Mouse (Mus musculus) midbrain, embryonic 15.5 days (tissue): ENCODE data around the gene Psmb6. TPM values are rescaled to one million over a fixed set of nuclear protein-coding genes. Genes with fewer than 3 reads are reported as not detected.

Experiments
- ATAC-seq: fragments of 200-750 bp; cut with Nextera tagmentation; replicated peaks from 2 replicates; pipeline ENCODE4 v1.8.0; 2017; ENCODE audit warnings: moderate TSS enrichment
- H3K27ac ChIP-seq: fragments of 300-500 bp; sonication (generic); 2 replicates; pipeline ENCODE4 v1.5.1; 2015; ENCODE audit warnings: mild to moderate bottlenecking, inconsistent platforms
- H3K27me3 ChIP-seq: fragments of 300-500 bp; sonication (generic); replicated peaks from 2 replicates; pipeline ENCODE4 v1.6.1; 2015; ENCODE audit warnings: inconsistent platforms
- H3K36me3 ChIP-seq: fragments of 300-500 bp; sonication (generic); replicated peaks from 2 replicates; pipeline ENCODE4 v1.6.1; 2015; ENCODE audit warnings: inconsistent platforms
- H3K4me1 ChIP-seq: fragments of 300-500 bp; sonication (generic); 2 replicates; pipeline ENCODE4 v1.6.1; 2015; ENCODE audit warnings: inconsistent platforms
- H3K4me2 ChIP-seq: fragments of 300-500 bp; sonication (generic); 2 replicates; pipeline ENCODE4 v1.6.1; 2015; ENCODE audit warnings: inconsistent platforms, mild to moderate bottlenecking, moderate library complexity
- H3K4me3 ChIP-seq: fragments of 300-500 bp; sonication (generic); 2 replicates; pipeline ENCODE4 v1.5.1; 2015; ENCODE audit warnings: mild to moderate bottlenecking, inconsistent platforms
- H3K9ac ChIP-seq: fragments of 300-500 bp; sonication (generic); 2 replicates; pipeline ENCODE4 v1.6.1; 2015; ENCODE audit warnings: mild to moderate bottlenecking, inconsistent platforms
- H3K9me3 ChIP-seq: fragments of 300-500 bp; sonication (generic); 2 replicates; pipeline ENCODE4 v1.6.1; 2016; ENCODE audit warnings: inconsistent platforms
- WGBS: fragments of 180-500 bp; shearing (Covaris S2); methylation state at CpG from one replicate; pipeline ENCODE4 v1.1.7; 2015; ENCODE audit warnings: mixed read lengths; 5-methylcytosine and 5-hydroxymethylcytosine counted together
- polyA plus RNA-seq: library from polyadenylated mRNA; unstranded; fragments of >200 nt; fragmentation: Nextera tagmentation; extraction: Ambion mirVana; gene quantifications from 2 replicates; pipeline ENCODE4 v1.2.1, GENCODE M21; 2015

The Psmb6 gene
- 777 and 795 TPM in 2 replicates for polyA plus RNA-seq

DNA sequence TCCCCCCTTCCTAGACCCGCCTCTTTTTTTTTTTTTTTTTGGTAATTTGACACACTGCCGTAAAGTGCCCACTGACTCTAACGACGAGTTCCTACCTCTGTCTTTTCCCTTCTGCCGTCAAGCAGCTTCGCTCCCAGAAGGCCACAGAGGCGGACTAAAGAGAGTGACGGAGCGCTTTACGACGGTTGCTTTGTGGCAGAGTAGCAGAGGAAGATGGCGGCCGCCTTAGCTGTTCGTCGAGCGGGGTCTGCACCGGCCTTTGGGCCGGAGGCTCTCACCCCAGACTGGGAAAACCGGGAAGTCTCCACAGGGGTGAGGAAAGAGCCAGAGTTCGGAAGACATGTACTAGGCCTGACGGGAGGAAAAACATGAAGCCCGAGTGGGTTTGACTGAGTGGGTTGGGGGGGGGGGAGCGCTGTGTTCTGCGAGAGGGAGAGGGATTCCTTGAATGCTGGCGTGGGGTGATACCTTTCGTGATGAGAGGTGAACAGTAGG is at the start of gene Psmb6:
Psmb6 (plus strand) TSS at position 184 of the 495 bp plus-strand sequence.
- peak; percentile 92 for ATAC-seq
- H3K27ac ChIP-seq: peak within 1 kb of the TSS; percentile 74
- peaks cover 16% of the 10 kb centered on the region for H3K4me1 ChIP-seq
- under 1% methylated on average over 25 of the region's 26 CpGs for WGBS
- peaks cover 19% of the 10 kb centered on the region; the same call in 1 of the 2 replicates for H3K36me3 ChIP-seq
- H3K9me3 ChIP-seq: no peaks in the 10 kb centered on the region
- H3K27me3 ChIP-seq: no peaks in the 10 kb centered on the region
- H3K4me2 ChIP-seq: peak within 1 kb of the TSS; percentile 68
- peak within 1 kb of the TSS; percentile 64 for H3K9ac ChIP-seq
- H3K4me3 ChIP-seq: peak within 1 kb of the TSS; percentile 71

GRCm38 (mm10) chr11:70485498-70485897 is 39.7 kb upstream of the Psmb6 start:
- Histone ChIP-seq H3K9me3 (no peaks in the 10 kb centered on the region), H3K4me3 (no peak overlapping the region), H3K4me2 (no peak overlapping the region), H3K4me1 (no peaks in the 10 kb centered on the region), H3K9ac (no peak overlapping the region), H3K27me3 (no peaks in the 10 kb centered on the region), H3K27ac (no peak overlapping the region), H3K36me3 (no peaks in the 10 kb centered on the region)
- ATAC-seq: no peak
- WGBS: 49% methylated on average over 2 of the region's 2 CpGs

GRCm38 (mm10) chr11:70487816-70488215 is 37.4 kb upstream of the Psmb6 start:
- Histone ChIP-seq H3K9me3 (no peaks in the 10 kb centered on the region), H3K4me1 (no peaks in the 10 kb centered on the region), H3K9ac (no peak overlapping the region), H3K27ac (no peak overlapping the region), H3K36me3 (no peaks in the 10 kb centered on the region), H3K27me3 (no peaks in the 10 kb centered on the region), H3K4me2 (no peak overlapping the region), H3K4me3 (no peak overlapping the region)
- no peak for ATAC-seq
- WGBS: 53% methylated on average over 4 of the region's 4 CpGs

GRCm38 (mm10) chr11:70489138-70489537 is 36.0 kb upstream of the Psmb6 start:
- Histone ChIP-seq H3K36me3 (no peaks in the 10 kb centered on the region), H3K4me3 (no peak overlapping the region), H3K4me1 (no peaks in the 10 kb centered on the region), H3K9me3 (no peaks in the 10 kb centered on the region), H3K27ac (no peak overlapping the region), H3K27me3 (no peaks in the 10 kb centered on the region), H3K4me2 (no peak overlapping the region), H3K9ac (no peak overlapping the region)
- no peak for ATAC-seq
- WGBS: 90% methylated on average over 3 of the region's 3 CpGs

- Histone ChIP-seq H3K4me1 (no peaks in the 10 kb centered on the region), H3K9me3 (no peaks in the 10 kb centered on the region)
- 84% methylated on average over 6 of the region's 6 CpGs for WGBS
These were observed 35.5 kb upstream of the Psmb6 start for GRCm38 (mm10) chr11:70489684-70490083.

DNA sequence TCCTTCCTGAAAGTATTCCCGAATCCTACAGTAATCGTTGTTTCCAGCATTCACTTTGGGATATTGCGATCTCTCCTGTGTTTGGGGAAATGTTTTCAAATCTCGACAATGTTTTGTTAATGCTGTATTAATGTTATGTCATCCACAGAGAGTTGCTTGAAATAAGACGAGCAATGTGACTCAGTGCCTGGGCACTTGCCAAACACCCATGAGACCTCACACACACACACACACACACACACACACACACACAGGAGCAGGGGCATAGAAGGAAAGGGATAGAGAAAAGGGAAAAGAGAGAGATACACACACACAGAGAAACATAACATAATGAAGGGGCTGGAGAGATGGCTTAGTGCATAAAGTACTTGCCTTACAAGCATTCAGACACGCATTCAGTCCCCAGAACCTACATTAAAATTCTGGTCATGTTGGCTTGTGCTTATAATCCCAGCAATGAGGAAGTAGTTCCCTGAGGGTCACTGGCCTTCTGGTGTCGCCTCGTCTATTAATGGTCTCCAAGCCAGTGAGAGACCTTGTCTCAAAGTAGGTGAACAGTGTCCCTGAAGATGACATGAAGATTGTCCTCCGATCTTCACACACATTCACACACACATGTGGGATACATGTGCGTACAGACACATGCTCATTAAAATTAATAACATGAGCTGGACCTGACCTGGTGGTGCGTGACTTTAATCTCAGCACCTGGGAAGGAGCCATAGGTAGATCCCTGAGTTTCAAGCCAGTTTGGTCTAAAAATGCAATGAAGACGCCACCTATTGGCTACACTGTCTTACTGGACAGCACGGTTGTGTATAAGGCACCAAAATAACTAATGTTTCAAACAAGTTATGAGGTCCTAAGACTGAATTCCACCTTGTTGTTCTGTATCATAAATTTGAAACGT is 25.3 kb upstream of the Psmb6 start:
- H3K27ac ChIP-seq: no peak overlapping the region
- H3K4me2 ChIP-seq: no peak overlapping the region
- H3K9me3 ChIP-seq: no peaks in the 10 kb centered on the region
- no peaks in the 10 kb centered on the region for H3K36me3 ChIP-seq
- ATAC-seq: no peak
- H3K9ac ChIP-seq: no peak overlapping the region
- no peaks in the 10 kb centered on the region for H3K4me1 ChIP-seq
- H3K27me3 ChIP-seq: no peaks in the 10 kb centered on the region
- H3K4me3 ChIP-seq: no peak overlapping the region
- WGBS: 62% methylated on average over 14 of the region's 14 CpGs

More at GRCm38 (mm10) chr11:70489684-70490083, 35.5 kb upstream of the Psmb6 start:
- Histone ChIP-seq H3K9ac (no peak overlapping the region), H3K27ac (no peak overlapping the region), H3K27me3 (no peaks in the 10 kb centered on the region), H3K36me3 (no peaks in the 10 kb centered on the region), H3K4me2 (no peak overlapping the region), H3K4me3 (no peak overlapping the region)
- ATAC-seq: no peak

GRCm38 (mm10) chr11:70500476-70500812 is 24.7 kb upstream of the Psmb6 start:
- 96% methylated on average over 1 of the region's 1 CpGs for WGBS
- Histone ChIP-seq H3K9me3 (no peaks in the 10 kb centered on the region), H3K9ac (no peak overlapping the region), H3K4me2 (no peak overlapping the region), H3K27ac (no peak overlapping the region), H3K27me3 (no peaks in the 10 kb centered on the region), H3K36me3 (no peaks in the 10 kb centered on the region), H3K4me1 (no peaks in the 10 kb centered on the region), H3K4me3 (no peak overlapping the region)
- ATAC-seq: no peak

GRCm38 (mm10) chr11:70502018-70502417 is 23.1 kb upstream of the Psmb6 start:
- H3K4me1 ChIP-seq: no peaks in the 10 kb centered on the region
- WGBS: 75% methylated on average over 3 of the region's 3 CpGs
- no peak overlapping the region for H3K27ac ChIP-seq
- H3K27me3 ChIP-seq: no peaks in the 10 kb centered on the region
- H3K9me3 ChIP-seq: no peaks in the 10 kb centered on the region
- no peak overlapping the region for H3K4me3 ChIP-seq
- H3K9ac ChIP-seq: no peak overlapping the region
- no peak overlapping the region for H3K4me2 ChIP-seq
- H3K36me3 ChIP-seq: no peaks in the 10 kb centered on the region
- ATAC-seq: no peak

- 83% methylated on average over 9 of the region's 9 CpGs for WGBS
These were observed 20.2 kb upstream of the Psmb6 start, which contains the start of gene Tm4sf5 for GRCm38 (mm10) chr11:70504970-70505369. Gene Tm4sf5, plus strand, starts transcription at chr11:70505244.

GRCm38 (mm10) chr11:70506385-70506784 is 18.8 kb upstream of the Psmb6 start:
- Histone ChIP-seq H3K27me3 (no peaks in the 10 kb centered on the region), H3K9me3 (no peaks in the 10 kb centered on the region), H3K36me3 (no peaks in the 10 kb centered on the region), H3K9ac (no peak overlapping the region), H3K4me2 (no peak overlapping the region), H3K4me1 (peaks cover 9% of the 10 kb centered on the region), H3K4me3 (no peak overlapping the region), H3K27ac (no peak overlapping the region)
- ATAC-seq: no peak
- WGBS: 29% methylated on average over 4 of the region's 4 CpGs

More at GRCm38 (mm10) chr11:70504970-70505369, 20.2 kb upstream of the Psmb6 start, which contains the start of gene Tm4sf5:
- H3K4me3 ChIP-seq: no peak within 1 kb of the TSS
- H3K27ac ChIP-seq: no peak within 1 kb of the TSS
- no peaks in the 10 kb centered on the region for H3K27me3 ChIP-seq
- peaks cover 5% of the 10 kb centered on the region for H3K4me1 ChIP-seq
- H3K4me2 ChIP-seq: no peak within 1 kb of the TSS
- no peak for ATAC-seq
- H3K36me3 ChIP-seq: no peaks in the 10 kb centered on the region
- no peak within 1 kb of the TSS for H3K9ac ChIP-seq
- no peaks in the 10 kb centered on the region for H3K9me3 ChIP-seq

- Histone ChIP-seq H3K9me3 (no peaks in the 10 kb centered on the region), H3K4me2 (no peak overlapping the region), H3K9ac (no peak overlapping the region), H3K27ac (no peak overlapping the region), H3K27me3 (no peaks in the 10 kb centered on the region), H3K36me3 (no peaks in the 10 kb centered on the region), H3K4me1 (peaks cover 9% of the 10 kb centered on the region), H3K4me3 (no peak overlapping the region)
- 74% methylated on average over 7 of the region's 7 CpGs for WGBS
- no peak for ATAC-seq
These were observed 18.1 kb upstream of the Psmb6 start for GRCm38 (mm10) chr11:70506962-70507515.

GRCm38 (mm10) chr11:70509753-70510564 is 15.2 kb upstream of the Psmb6 start:
- no peaks in the 10 kb centered on the region for H3K27me3 ChIP-seq
- peaks cover 9% of the 10 kb centered on the region for H3K4me1 ChIP-seq
- no peak overlapping the region for H3K9ac ChIP-seq
- WGBS: 8% methylated on average over 19 of the region's 19 CpGs
- H3K4me2 ChIP-seq: peak overlapping the region; percentile 49
- peak; percentile 76 for ATAC-seq
- no peak overlapping the region for H3K27ac ChIP-seq
- no peaks in the 10 kb centered on the region for H3K36me3 ChIP-seq
- peak overlapping the region; percentile 27 for H3K4me3 ChIP-seq
- H3K9me3 ChIP-seq: no peaks in the 10 kb centered on the region
